Mouse (Mus musculus) macrophage (primary cell): Measurements from ENCODE around the gene Dnajc16. TPM values are rescaled to one million over a fixed set of nuclear protein-coding genes. Genes with fewer than 3 reads are reported as not detected.

Experiments used
- H3K27ac ChIP-seq: fragments of 350-480 bp; formaldehyde crosslinking; 2 replicates; pipeline ENCODE4 v1.9.0; 2021
- H3K36me3 ChIP-seq: fragments of 350-480 bp; formaldehyde crosslinking; 2 replicates; pipeline ENCODE4 v1.9.0; 2021; ENCODE audit errors: inconsistent target
- H3K4me3 ChIP-seq: fragments of 350-480 bp; formaldehyde crosslinking; 2 replicates; pipeline ENCODE4 v1.9.0; 2021; ENCODE audit errors: inconsistent target
- H3K79me2 ChIP-seq: fragments of 350-480 bp; formaldehyde crosslinking; 2 replicates; pipeline ENCODE4 v1.9.0; 2021; ENCODE audit errors: inconsistent target
- WGBS: methylation state at CpG from one replicate; pipeline ENCODE4 v1.1.7; 2026; ENCODE audit warnings: inconsistent platforms; ENCODE audit not compliant: missing documents; 5-methylcytosine and 5-hydroxymethylcytosine counted together
- polyA plus RNA-seq: library from polyadenylated mRNA; stranded (reverse); fragments of 250-400 nt; gene quantifications from 3 replicates; pipeline ENCODE4 v1.2.4, GENCODE M21; 2018; ENCODE audit warnings: inconsistent platforms

The Dnajc16 gene
- polyA plus RNA-seq, 1 experiment from 2014 or later, result 10.2 TPM

DNA sequence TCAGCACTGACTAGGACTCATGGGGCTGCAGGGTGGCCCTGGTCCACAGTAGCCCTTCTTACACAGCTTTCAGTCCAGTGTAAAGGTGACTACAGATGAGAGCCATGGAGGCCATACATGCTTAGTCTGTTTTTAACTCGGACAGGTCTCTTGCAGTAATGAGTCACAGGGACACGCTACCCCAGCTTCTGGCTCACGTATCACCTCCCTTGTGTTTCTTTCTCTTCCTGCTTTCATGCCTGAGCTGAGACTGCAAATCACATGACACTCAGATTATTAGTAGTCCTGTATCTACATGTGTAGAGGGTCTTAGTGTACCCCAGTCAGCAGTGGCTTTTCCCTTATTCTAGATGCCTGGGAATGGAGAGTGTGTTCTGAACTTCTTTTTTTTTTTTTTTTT lies 25.7 kb downstream of the Dnajc16 start:
- peaks cover 47% of the 10 kb centered on the region for H3K36me3 ChIP-seq
- H3K4me3 ChIP-seq, result no peak overlapping the region
- 83% methylated on average over 3 of the region's 3 CpGs for WGBS
- no peaks in the 10 kb centered on the region for H3K79me2 ChIP-seq
- no peak overlapping the region for H3K27ac ChIP-seq

DNA sequence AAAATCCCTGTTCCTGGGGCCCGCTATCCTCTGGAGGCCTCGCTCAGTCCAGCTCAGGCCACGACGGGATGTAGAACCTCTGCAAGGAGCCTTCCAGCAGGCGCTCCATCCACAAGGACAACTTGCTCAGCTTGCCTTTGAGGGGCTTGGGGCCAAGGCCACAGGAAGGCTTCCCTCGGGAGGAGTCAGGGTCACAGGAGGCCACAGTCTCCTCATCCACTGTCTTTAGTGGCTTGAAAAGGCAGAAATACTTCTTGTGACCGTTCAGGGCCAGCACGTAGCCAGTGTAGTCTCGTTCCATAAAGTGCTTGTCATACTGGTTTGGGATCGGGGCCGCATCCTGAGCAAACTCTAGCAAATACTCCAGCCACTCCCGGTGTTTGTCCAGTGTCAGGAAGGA lies 27.3 kb downstream of the Dnajc16 start:
- Histone ChIP-seq H3K79me2 (no peaks in the 10 kb centered on the region), H3K27ac (no peak overlapping the region), H3K4me3 (no peak overlapping the region), H3K36me3 (peaks cover 33% of the 10 kb centered on the region)
- 97% methylated on average over 10 of the region's 12 CpGs for WGBS

DNA sequence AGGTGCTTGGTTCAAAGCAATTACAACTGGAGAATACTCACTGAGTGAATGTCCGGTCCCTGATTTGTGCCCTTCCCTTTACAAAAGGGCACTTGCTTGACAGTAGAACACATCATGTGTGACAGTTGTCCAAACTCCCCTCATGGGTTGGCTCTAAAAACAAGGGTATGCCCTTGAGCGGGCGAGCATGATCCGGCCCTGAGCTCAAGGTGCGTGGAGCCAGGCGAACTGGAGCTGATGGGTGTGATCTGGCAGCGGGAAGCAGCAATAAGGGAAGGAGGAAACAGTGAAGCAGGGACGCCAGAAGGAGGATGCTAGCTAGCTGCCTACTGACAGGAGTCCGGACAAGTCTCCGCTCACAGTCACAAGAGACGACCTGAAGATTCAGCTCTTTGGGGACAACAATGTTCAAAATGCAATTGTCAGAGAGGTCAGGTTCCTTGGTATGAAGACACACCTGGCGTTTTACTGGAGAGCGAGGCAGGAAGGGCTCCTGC lies 28.6 kb downstream of the Dnajc16 start:
- peaks cover 33% of the 10 kb centered on the region for H3K36me3 ChIP-seq
- H3K27ac ChIP-seq, result no peak overlapping the region

DNA sequence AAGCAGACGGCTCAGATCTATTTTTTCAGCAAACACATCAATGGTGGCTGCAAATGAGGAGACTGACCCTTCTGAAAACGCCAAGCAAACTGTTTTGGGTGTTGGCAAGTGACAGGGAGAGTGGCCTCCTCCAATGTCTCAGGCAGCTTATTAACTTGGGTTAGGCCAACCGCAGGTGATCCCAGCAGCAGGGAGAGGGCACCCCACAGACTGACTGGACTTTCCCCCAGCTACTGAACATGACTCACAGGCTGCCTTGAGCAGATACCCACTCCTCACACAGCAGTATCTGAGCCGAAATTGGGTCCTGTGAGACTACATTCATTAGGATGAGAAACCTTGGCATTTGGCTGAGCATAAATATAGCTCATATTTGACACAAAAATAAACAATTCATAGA lies 29.8 kb downstream of the Dnajc16 start:
- Histone ChIP-seq H3K27ac (no peak overlapping the region), H3K36me3 (peaks cover 33% of the 10 kb centered on the region), H3K4me3 (no peak overlapping the region), H3K79me2 (no peaks in the 10 kb centered on the region)
- 93% methylated on average over 4 of the region's 4 CpGs for WGBS

More for the DNA sequence above, 28.6 kb downstream of the Dnajc16 start:
- Histone ChIP-seq H3K79me2 (no peaks in the 10 kb centered on the region), H3K4me3 (no peak overlapping the region)
- WGBS, result 98% methylated on average over 11 of the region's 13 CpGs

DNA sequence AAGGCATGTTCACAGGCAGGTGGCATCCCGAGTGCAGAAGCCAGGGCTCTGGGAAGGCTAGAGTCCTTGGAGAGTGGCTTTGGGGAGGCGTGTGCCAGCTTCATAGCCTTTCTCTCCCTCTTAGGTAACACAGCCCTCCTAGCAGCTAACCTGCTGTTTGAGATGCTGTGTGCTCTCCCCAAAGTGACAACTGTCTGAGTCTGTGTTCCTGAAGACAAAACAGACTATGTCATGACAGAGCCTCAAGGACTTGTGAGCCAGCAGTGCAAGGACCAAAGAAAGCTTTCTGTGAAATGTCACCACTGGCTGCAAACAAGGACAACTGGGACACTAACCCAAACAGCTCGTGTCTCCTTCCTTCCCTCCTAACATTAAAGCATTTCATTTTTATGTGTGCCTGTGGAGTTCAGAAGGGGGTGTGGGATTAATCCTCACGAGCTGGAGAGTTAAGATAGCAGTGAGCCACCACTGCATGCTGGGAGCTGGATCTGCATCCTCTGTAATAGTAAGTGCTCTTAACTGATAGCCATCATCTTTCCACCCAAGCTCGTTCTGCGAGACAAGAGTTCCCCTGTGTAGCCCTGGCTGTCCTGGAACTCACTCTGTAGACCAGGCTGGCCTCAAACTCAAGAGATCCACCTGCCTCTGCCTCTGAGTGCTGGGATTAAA lies 31.7 kb downstream of the Dnajc16 start:
- WGBS, result 90% methylated on average over 6 of the region's 6 CpGs
- H3K79me2 ChIP-seq, result no peaks in the 10 kb centered on the region
- no peak overlapping the region for H3K4me3 ChIP-seq
- H3K36me3 ChIP-seq, result peaks cover 26% of the 10 kb centered on the region
- H3K27ac ChIP-seq, result no peak overlapping the region

DNA sequence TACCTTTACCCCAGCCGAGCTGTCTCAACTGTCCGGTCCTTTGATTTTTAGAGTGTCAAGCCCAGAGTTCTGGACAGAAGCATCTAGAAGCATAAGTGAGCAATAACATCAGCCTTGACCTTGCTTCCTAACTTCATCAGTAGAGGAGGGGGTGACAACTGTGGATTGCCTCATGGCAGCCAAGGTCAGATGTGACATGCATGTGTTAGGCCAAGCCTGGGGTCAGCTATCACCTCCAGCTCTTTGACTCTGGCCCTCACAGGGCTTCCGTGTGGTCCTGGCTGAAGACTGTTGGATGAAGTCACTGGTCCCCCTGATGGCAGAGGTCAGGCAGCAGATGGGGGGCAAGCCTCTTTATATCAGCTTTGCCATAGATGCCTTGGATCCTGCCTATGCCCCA lies 33.6 kb downstream of the Dnajc16 start:
- Histone ChIP-seq H3K36me3 (peaks cover 9% of the 10 kb centered on the region; the same call in 1 of the 2 replicates), H3K4me3 (no peak overlapping the region), H3K79me2 (no peaks in the 10 kb centered on the region), H3K27ac (no peak overlapping the region)
- WGBS, result 100% methylated on average over 3 of the region's 3 CpGs

DNA sequence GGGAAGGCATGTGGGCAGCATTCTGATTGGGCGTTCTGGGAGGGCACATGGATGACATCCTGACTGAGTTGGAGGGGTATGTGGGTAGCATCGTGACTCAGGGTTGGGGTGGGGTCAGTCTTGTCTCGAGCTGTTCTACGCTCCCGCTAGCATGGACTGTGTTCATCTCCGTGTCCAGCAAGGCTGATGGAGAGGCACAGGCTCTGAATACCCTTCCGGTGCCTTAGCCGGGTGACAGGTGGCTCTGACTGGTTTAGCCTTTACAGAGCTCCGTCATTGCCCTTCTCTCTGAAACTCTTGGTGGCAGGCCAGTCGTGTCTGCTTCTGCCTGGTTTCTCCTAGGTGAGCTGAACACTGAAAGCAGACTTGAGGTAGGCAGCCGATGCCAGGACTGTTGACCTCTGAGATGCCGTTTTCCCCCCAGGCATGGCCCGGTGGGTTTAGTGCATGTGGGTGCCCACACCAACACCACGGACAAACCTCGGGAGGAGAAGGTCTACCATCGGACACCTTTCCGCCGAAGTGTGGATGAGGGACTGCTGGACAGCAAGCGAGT lies 35.3 kb downstream of the Dnajc16 start:
- Histone ChIP-seq H3K27ac (no peak overlapping the region), H3K4me3 (no peak overlapping the region), H3K36me3 (no peaks in the 10 kb centered on the region), H3K79me2 (no peaks in the 10 kb centered on the region)
- WGBS, result 95% methylated on average over 17 of the region's 19 CpGs

DNA sequence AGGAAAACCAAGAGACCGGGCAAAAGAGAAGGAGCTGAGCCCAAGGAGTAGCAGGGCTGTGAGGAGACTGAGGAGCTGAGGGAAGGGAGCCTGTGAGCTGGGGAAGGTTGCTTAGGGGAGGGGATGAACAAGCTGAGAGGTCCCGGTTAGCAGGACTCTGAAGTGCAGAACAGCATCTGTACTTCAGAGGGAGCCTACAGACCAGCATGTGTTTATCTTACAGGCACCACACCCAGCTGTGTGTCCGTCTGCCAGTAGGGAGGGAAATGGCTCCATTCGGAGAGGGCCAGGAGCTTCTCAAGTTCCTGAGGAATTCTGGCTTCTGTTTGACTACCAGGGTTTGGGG lies 38.7 kb downstream of the Dnajc16 start:
- no peaks in the 10 kb centered on the region for H3K36me3 ChIP-seq
- no peaks in the 10 kb centered on the region for H3K79me2 ChIP-seq
- 41% methylated on average over 4 of the region's 4 CpGs for WGBS
- H3K4me3 ChIP-seq, result no peak overlapping the region
- no peak overlapping the region for H3K27ac ChIP-seq

DNA sequence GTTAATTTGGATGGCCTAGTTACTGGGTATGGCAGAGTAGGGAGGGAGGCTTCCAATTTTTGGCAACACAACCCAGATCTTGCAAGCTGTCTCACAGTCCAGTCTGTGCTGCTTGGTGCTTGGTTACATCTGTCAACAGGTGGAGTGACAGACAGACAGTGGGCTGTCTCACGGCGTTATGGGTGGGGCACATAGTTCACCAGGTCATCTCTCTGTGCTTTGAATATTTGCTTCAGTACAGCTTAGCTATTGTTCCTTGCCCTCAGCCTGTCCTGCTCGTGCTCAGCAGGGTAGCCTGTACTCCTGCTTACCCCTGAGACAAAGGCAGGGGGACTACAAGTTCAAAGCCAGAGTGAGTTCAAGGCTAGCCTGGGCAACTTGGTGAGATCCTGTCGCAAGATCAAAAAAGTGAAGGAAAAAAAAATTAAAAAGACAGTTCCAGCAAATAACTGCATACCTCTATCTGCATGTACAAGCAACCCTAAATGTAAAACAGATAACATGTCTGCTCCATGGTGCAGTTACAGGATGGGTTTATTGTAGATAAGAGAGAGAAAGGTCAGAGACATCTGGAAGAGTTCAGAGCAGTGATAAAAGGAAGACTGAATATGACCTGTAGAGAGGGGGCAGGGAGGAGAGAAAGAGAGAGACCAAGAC lies 39.2 kb downstream of the Dnajc16 start:
- no peak overlapping the region for H3K27ac ChIP-seq
- WGBS, result 79% methylated on average over 4 of the region's 4 CpGs
- H3K79me2 ChIP-seq, result no peaks in the 10 kb centered on the region
- H3K36me3 ChIP-seq, result no peaks in the 10 kb centered on the region
- no peak overlapping the region for H3K4me3 ChIP-seq

DNA sequence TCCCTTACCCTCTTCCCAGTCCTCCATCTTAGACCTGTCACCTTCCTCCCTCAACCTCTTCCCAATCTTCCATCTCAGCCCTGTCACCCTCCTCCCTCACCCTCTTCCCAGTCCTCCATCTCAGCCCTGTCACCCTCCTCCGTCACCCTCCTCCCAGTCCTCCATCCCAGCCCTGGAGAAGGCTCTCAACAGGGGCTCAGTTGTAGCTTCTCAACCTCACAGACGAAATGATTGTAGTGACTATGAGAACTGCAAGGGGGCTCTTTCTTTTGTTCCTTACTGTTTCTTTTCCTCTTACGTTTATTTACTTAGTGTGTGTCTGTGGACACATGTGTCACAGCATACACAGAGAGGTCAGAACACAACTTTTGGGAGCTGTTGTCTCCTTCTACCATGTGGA lies 39.9 kb downstream of the Dnajc16 start:
- Histone ChIP-seq H3K27ac (no peak overlapping the region), H3K79me2 (no peaks in the 10 kb centered on the region), H3K4me3 (no peak overlapping the region), H3K36me3 (no peaks in the 10 kb centered on the region)
- 82% methylated on average over 3 of the region's 3 CpGs for WGBS

DNA sequence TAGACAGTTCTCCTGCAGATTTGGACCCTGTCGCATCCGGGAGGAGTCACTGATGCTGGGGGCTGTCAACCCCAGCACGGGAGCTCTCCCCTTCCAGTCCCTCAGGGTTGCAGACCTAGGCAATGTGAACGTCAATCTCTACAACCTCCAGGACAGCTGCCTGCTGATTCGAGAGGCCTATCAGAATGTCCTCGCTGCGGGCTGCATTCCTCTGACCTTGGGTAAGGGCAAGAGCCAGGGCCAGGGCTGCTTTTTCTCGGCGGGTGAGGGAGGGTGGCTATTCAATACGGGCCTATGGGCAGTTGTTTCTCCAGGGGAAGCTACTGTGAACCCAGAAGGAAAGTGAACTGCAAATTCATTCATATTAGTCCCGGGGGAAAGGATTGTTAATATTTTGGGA lies 41.2 kb downstream of the Dnajc16 start:
- WGBS, result 78% methylated on average over 11 of the region's 11 CpGs
- Histone ChIP-seq H3K4me3 (no peak overlapping the region), H3K27ac (no peak overlapping the region), H3K36me3 (no peaks in the 10 kb centered on the region), H3K79me2 (no peaks in the 10 kb centered on the region)

DNA sequence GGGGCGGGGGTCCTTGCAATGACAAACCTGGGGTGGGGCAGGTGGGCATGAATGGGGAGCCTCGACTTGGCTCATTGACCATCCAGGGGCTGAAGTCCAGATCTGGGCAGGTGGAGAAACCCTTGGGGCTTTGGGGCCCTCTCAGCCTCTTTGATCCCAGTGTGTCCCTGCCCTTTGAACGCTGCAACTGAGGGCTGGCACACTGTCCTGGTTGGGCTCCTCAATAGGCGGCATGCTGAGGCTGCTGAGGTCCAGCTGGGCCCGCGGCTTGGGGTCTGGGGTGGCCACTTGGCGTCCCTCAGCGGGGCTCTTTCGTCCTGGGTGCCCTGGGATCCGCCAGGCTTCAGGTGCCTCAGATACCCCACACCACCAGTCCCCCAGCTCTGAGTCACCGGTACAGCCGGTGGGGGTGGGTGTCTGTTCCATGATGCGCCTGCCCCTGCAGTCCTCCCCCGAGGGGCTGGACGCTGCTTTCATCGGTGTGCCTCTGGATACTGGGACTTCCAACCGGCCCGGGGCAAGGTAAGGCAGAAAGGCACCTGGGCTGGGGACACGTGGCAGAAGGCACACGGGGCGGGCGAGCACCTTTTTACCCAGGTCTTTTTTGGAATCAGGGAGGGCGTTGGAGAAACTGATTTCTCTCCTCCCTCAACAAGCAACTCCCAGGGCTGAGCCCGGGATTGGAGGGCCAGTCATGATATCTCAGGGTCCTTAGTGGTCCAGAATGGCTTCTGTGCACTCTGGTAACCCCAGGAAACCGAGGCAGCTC lies 44.0 kb downstream of the Dnajc16 start, which contains the start of gene Agmat:
Agmat (plus strand) TSS at position 95 of the 769 bp plus-strand sequence.
- Histone ChIP-seq H3K4me3 (no peak within 1 kb of the TSS), H3K36me3 (no peaks in the 10 kb centered on the region), H3K79me2 (no peaks in the 10 kb centered on the region), H3K27ac (no peak within 1 kb of the TSS)
- WGBS, result 50% methylated on average over 25 of the region's 25 CpGs

DNA sequence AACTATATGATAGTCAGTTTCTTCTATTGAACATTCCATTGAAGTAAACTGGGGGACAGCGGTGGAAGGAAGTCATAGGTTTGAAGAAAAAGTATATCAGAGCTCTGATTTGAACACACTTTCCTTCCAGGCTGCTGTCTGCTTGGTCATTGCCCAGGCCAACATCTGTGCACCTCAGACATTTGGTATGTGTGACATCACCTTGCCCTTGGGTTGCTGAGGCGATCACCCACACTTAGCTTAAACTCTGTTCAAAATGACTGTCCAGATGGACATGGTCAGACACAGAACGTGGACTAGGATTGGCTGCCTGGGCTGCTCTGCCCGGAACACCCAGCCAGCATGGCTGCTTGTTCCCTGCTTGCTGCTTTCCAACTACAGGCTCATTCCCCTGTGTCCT lies 48.4 kb downstream of the Dnajc16 start:
- Histone ChIP-seq H3K79me2 (no peaks in the 10 kb centered on the region), H3K4me3 (no peak overlapping the region), H3K27ac (no peak overlapping the region), H3K36me3 (no peaks in the 10 kb centered on the region)
- WGBS, result 100% methylated on average over 4 of the region's 4 CpGs

DNA sequence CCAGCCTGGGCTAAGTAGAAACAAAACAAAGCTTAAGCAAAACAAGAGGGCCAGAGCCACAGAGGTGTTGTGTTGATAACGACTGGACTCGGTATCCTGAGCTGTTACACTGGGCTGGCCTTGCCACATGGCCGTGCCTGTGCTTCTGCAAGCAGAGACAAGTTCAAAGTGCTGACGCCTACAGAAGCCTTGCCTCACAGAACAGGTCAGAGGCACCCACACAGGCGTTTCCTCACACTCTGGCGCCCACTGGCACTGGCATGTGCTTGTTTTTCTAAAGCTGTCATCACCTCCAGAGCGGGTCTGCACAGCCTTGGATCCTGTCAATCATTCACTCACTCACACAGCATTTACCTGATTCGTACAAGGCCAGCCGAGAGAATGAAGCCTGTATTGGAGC lies 48.9 kb downstream of the Dnajc16 start:
- no peaks in the 10 kb centered on the region for H3K79me2 ChIP-seq
- no peak overlapping the region for H3K4me3 ChIP-seq
- H3K27ac ChIP-seq, result no peak overlapping the region
- no peaks in the 10 kb centered on the region for H3K36me3 ChIP-seq
- WGBS, result 85% methylated on average over 9 of the region's 9 CpGs

DNA sequence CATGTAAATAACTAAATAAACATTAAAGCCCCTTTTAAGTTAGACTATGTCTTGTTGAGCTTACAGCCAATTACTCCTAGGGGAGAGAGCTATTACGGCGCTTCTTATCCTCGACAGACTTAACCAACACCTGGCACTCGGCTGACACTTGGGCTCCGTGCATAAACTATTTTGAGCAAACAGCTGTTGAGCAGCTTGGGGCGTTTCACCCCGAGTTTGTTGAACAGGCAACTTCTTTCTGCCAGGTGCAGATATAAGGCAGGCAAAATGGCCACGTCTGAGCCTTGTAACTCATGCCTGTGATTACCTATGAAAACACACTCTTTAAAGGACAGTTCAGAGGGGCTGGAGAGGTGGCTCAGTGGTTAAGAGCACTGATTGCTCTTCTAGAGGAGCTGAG lies 52.7 kb downstream of the Dnajc16 start:
- no peaks in the 10 kb centered on the region for H3K36me3 ChIP-seq
- WGBS, result 87% methylated on average over 8 of the region's 8 CpGs
- H3K79me2 ChIP-seq, result no peaks in the 10 kb centered on the region
- H3K4me3 ChIP-seq, result no peak overlapping the region
- no peak overlapping the region for H3K27ac ChIP-seq
